8 mouse cellular contexts compared by ENCODE assay signal in genomic region chr12:12287131-12287786, GRCm38 (mm10). TPM values are rescaled to one million over a fixed set of nuclear protein-coding genes. Genes with fewer than 3 reads are reported as not detected.
DNase-seq lines count a peak whose midpoint lies in the region; ATAC-seq and TF ChIP-seq lines count a peak whose summit lies in the region.

No protein-coding gene starts in this region.

- no peak overlapping the region for H3K9ac ChIP-seq in hindbrain, embryonic 11.5 days (ENCODE audit: low read depth, low read length)
- H3K9ac ChIP-seq in stomach, postnatal 0 days (ENCODE audit: low read length), result peak overlapping the region; percentile 35

- TF ChIP-seq CTCF in stomach, postnatal 0 days (IDR thresholded peaks at IDR 0.05; ENCODE audit: low read depth), result no peak

- H3K27ac ChIP-seq in hindbrain, embryonic 11.5 days (ENCODE audit: low read depth, low read length), result no peak overlapping the region
- peak overlapping the region; percentile 67 for H3K27ac ChIP-seq in stomach, postnatal 0 days (replicated peaks)

- H3K36me3 ChIP-seq in hindbrain, embryonic 11.5 days (ENCODE audit: control insufficient read depth, insufficient read depth, low read length), result no peaks in the 10 kb centered on the region
- H3K36me3 ChIP-seq in stomach, postnatal 0 days (ENCODE audit: control insufficient read depth, insufficient read depth, low read length), result no peaks in the 10 kb centered on the region

- H3K4me3 ChIP-seq in hindbrain, embryonic 11.5 days (ENCODE audit: low read depth, low read length), result no peak overlapping the region
- H3K4me3 ChIP-seq in stomach, postnatal 0 days (ENCODE audit: low read depth, low read length), result peak overlapping the region; percentile 4; the same call in 1 of the 2 replicates

- H3K4me2 ChIP-seq in hindbrain, embryonic 11.5 days (replicated peaks; ENCODE audit: low read depth, low read length), result no peak overlapping the region
- peak overlapping the region; percentile 9 for H3K4me2 ChIP-seq in stomach, postnatal 0 days (replicated peaks; ENCODE audit: low read depth)

- no peak for TF ChIP-seq EP300 in stomach, postnatal 0 days (optimal IDR thresholded peaks at IDR 0.05)

- ATAC-seq in hindbrain, embryonic 11.5 days (ENCODE audit: low FRiP score), result peak; percentile 45; the same call in 1 of the 2 replicates
- ATAC-seq in megakaryocyte, adult 5-6 weeks (ENCODE audit: poor library complexity, severe bottlenecking), result peak; percentile 72
- peak; percentile 56; the same call in 1 of the 2 replicates for ATAC-seq in stomach, postnatal 0 days (ENCODE audit: low FRiP score, low TSS enrichment)

- intact Hi-C loops in left cerebral cortex, postnatal 10 days (cut with DNase I), result no loop called here

- peaks cover 2% of the 10 kb centered on the region; the same call in 1 of the 2 replicates for H3K4me1 ChIP-seq in hindbrain, embryonic 11.5 days (replicated peaks; ENCODE audit: control insufficient read depth, insufficient read depth, low read length)
- no peaks in the 10 kb centered on the region for H3K4me1 ChIP-seq in stomach, postnatal 0 days (replicated peaks; ENCODE audit: control insufficient read depth, insufficient read depth)

- DNase-seq in left cerebral cortex, postnatal 10 days (ENCODE audit: extremely low spot score in 1 of 2, low spot score in 2 of 2), result peak; percentile 60 to 64
- DNase-seq in left cerebral cortex, adult 11 months (ENCODE audit: low spot score), result no peak
- peak; percentile 32 for DNase-seq in adrenal gland, postnatal 25 days
- peak; percentile 85 to 86 for DNase-seq in cerebellum, postnatal 10 days
- DNase-seq in hindbrain, embryonic 11.5 days (ENCODE audit: low spot score), result no peak
- no peak for DNase-seq in stomach, postnatal 0 days (ENCODE audit: low spot score)
- no peak for DNase-seq in urinary bladder, adult 2 months (ENCODE audit: low spot score)

- 60% methylated on average over 9 of the region's 9 CpGs for WGBS in hindbrain, embryonic 11.5 days
- WGBS in stomach, postnatal 0 days, result 36% methylated on average over 9 of the region's 9 CpGs

- H3K27me3 ChIP-seq in hindbrain, embryonic 11.5 days (ENCODE audit: control insufficient read depth, insufficient read depth, low read length), result no peaks in the 10 kb centered on the region
- no peaks in the 10 kb centered on the region for H3K27me3 ChIP-seq in stomach, postnatal 0 days (ENCODE audit: control insufficient read depth, insufficient read depth, low read length)

- H3K9me3 ChIP-seq in hindbrain, embryonic 11.5 days (ENCODE audit: control insufficient read depth, low read length), result no peaks in the 10 kb centered on the region
- H3K9me3 ChIP-seq in stomach, postnatal 0 days (ENCODE audit: control insufficient read depth, low read length), result no peaks in the 10 kb centered on the region

RNA-seq across cellular contexts. Expression of gene Fam49a, which starts 25.3 kb away (rescaled TPM):
- 100 to 1,000 TPM; 330 to 354 TPM for total RNA-seq in left cerebral cortex, postnatal 10 days (2021)
- 20.5 and 21.6 TPM in 2 replicates for total RNA-seq in adrenal gland, postnatal 25 days (2021)
- 24.1 and 26.6 TPM in 2 replicates for polyA plus RNA-seq in hindbrain, embryonic 11.5 days (2014; fragmentation: Nextera tagmentation; extraction: Ambion mirVana)
- 55.9 and 61.4 TPM in 2 replicates for total RNA-seq in megakaryocyte, adult 5-6 weeks (2015)
- total RNA-seq in megakaryocyte, adult 5-6 weeks (2017), result 59.8 and 63.4 TPM in 2 replicates
- 4.9 and 5.3 TPM in 2 replicates for polyA plus RNA-seq in stomach, postnatal 0 days (2015; fragmentation: Nextera tagmentation; extraction: Ambion mirVana)
- 12.3 and 18.9 TPM in 2 replicates for polyA plus RNA-seq in urinary bladder, adult 2 months (2012; rRNA removed)

Comparison
In these comparisons a context has a peak if more than half of its experiments do, and no peak if none do; other contexts are left out.
1. DNase-seq: peak in left cerebral cortex, postnatal 10 days (2 of 2), adrenal gland, postnatal 25 days (single experiment) and cerebellum, postnatal 10 days (2 of 2); none in left cerebral cortex, adult 11 months (single experiment), hindbrain, embryonic 11.5 days (single experiment), stomach, postnatal 0 days (single experiment) and urinary bladder, adult 2 months (single experiment).
2. RNA of gene Fam49a, which starts 25.3 kb away (total RNA-seq): 330 to 354 TPM in left cerebral cortex, postnatal 10 days; 55.9 to 63.4 TPM in megakaryocyte, adult 5-6 weeks and 20.5 to 21.6 TPM in adrenal gland, postnatal 25 days; every median in the first group is over 4 times any median in the second.
3. Peak in every context shown above with its lines, with median percentiles within 50 percentile points of each other: ATAC-seq.